Mouse (Mus musculus) gastrocnemius, postnatal 14 days (tissue): Measurements from ENCODE around the gene Gdpd1. TPM values are rescaled to one million over a fixed set of nuclear protein-coding genes. Genes with fewer than 3 reads are reported as not detected.

Experiments used
- DNase-seq: peaks from one replicate; pipeline ENCODE4 v3.0.0; 2021; ENCODE audit warnings: mixed read lengths
- intact Hi-C: fragments of 180-260 bp; cut with DNase I; formaldehyde crosslinking; loops from one replicate; pipeline ENCODE4 v1.15.1; 2025; ENCODE audit warnings: low total_unique reads
- microRNA-seq, 2 experiments: library from miRNA; unstranded; fragments of <30 nt; microRNA quantifications; one replicate each; pipeline ENCODE4 v1.2.0; 2021
- total RNA-seq, 2 experiments: library from RNA; stranded (reverse); gene quantifications; 2 replicates each; pipeline ENCODE4 v1.2.3; 2021

Gdpd1 gene
- total RNA-seq, 2 experiments from 2014 or later = 2.5 to 3.0 TPM

- intact Hi-C loops = loop anchor here (5.0 to 10.0 kb wide), 2 partner anchors 37 to 100 kb away; no protein-coding TSS in a partner anchor
- no peak for DNase-seq
Observed at GRCm38 (mm10) chr11:86994330-86994729, 79.5 kb downstream of the Gdpd1 start.

- intact Hi-C loops = loop anchor here (5.0 to 10.0 kb wide), 2 partner anchors 36 to 99 kb away; no protein-coding TSS in a partner anchor
- peak; percentile 98 for DNase-seq
Observed at GRCm38 (mm10) chr11:86993041-86994037, 80.5 kb downstream of the Gdpd1 start, which contains the start of gene Ypel2. Gene Ypel2, minus strand, starts transcription at chr11:86993707.

- intact Hi-C loops = loop anchor here (5.0 to 10.0 kb wide), 2 partner anchors 35 to 98 kb away; no protein-coding TSS in a partner anchor
- DNase-seq = no peak
Observed at GRCm38 (mm10) chr11:86992461-86992988, 81.3 kb downstream of the Gdpd1 start.

GRCm38 (mm10) chr11:86991241-86991640, 82.6 kb downstream of the Gdpd1 start:
- intact Hi-C loops = loop anchor here (5.0 to 10.0 kb wide), 2 partner anchors 34 to 96 kb away; no protein-coding TSS in a partner anchor
- no peak for DNase-seq

GRCm38 (mm10) chr11:86990309-86990708, 83.6 kb downstream of the Gdpd1 start:
- intact Hi-C loops = loop anchor here (5.0 to 10.0 kb wide), 2 partner anchors 33 to 96 kb away; no protein-coding TSS in a partner anchor

GRCm38 (mm10) chr11:86984990-86985389, 88.9 kb downstream of the Gdpd1 start:
- DNase-seq = no peak

More at GRCm38 (mm10) chr11:86990309-86990708, 83.6 kb downstream of the Gdpd1 start:
- DNase-seq = no peak

More at GRCm38 (mm10) chr11:86984990-86985389, 88.9 kb downstream of the Gdpd1 start:
- intact Hi-C loops = no loop called here

Small RNAs within 50 kb of the gene (microRNA-seq; reads per million reads assigned to microRNA genes)
- gene Mir301 = 83.2 to 856 reads per million in 2 experiments

Other genes with a start within 250 kb of the Gdpd1 start
- 1 to 10 TPM; 6.7 to 9.7 TPM for gene Ypel2, start 80.4 kb downstream of the Gdpd1 start, total RNA-seq
- 1 to 10 TPM; 7.9 to 8.2 TPM for gene Smg8, start 12.7 kb upstream of the Gdpd1 start, total RNA-seq
- 1 to 10 TPM; 1.6 TPM for gene Prr11, start 34.6 kb upstream of the Gdpd1 start, total RNA-seq
- 1 to 10 TPM; 4.2 to 4.6 TPM for gene Ska2, start 35.2 kb upstream of the Gdpd1 start, total RNA-seq
- 1 to 10 TPM; 3.5 to 5.1 TPM for gene Trim37, start 53.0 kb upstream of the Gdpd1 start, total RNA-seq